Mouse (Mus musculus) heart, adult 2 months (tissue): ENCODE results near the gene Aebp1.

Source experiments
- CTCF ChIP-seq: fragments of 200-600 bp; IDR thresholded peaks from 2 replicates; pipeline ENCODE4 v1.8.1; 2022; ENCODE audit warnings: antibody characterized with exemption, mild to moderate bottlenecking, moderate library complexity
- EP300 ChIP-seq: fragments of 200-500 bp; IDR thresholded peaks from 2 replicates; pipeline ENCODE4 v1.6.1; 2011; ENCODE audit warnings: low read depth, low read length, control low read depth; ENCODE audit not compliant: insufficient read depth
- POLR2A ChIP-seq: fragments of 200-500 bp; IDR thresholded peaks from 2 replicates; pipeline ENCODE4 v1.6.1; 2011; ENCODE audit warnings: mild to moderate bottlenecking, low read depth, low read length, control low read depth; ENCODE audit not compliant: insufficient read depth

GRCm38 (mm10) chr11:5819223-5819622 lies 42.5 kb upstream of the Aebp1 start:
- TF ChIP-seq CTCF (no peak), POLR2A (no peak), EP300 (no peak)
